Mouse (Mus musculus): ENCODE measurements around the gene Gpatch3. TPM values are rescaled to one million over a fixed set of nuclear protein-coding genes. Genes with fewer than 3 reads are reported as not detected.

Gene Gpatch3
- polyA plus RNA-seq (2015; fragmentation: Nextera tagmentation; extraction: Ambion mirVana): 6.7 and 7.7 TPM in 2 replicates

- peak; percentile 96 for ATAC-seq
- Histone ChIP-seq H3K9me3 (replicated peaks) (no peaks in the 10 kb centered on the region), H3K36me3 (ENCODE audit: poor library complexity, severe bottlenecking) (peaks cover 15% of the 10 kb centered on the region), H3K9ac (peak within 1 kb of the TSS; percentile 88), H3K4me2 (peak within 1 kb of the TSS; percentile 90), H3K27me3 (0 out of 2 replicates have a peak, but pooled peaks cover 4% of the 10 kb centered on the region), H3K27ac (peak within 1 kb of the TSS; percentile 91), H3K4me3 (peak within 1 kb of the TSS; percentile 98), H3K4me1 (peaks cover 16% of the 10 kb centered on the region)
- WGBS: 6% methylated on average over 44 of the region's 44 CpGs
Measured at GRCm38 (mm10) chr4:133574070-133574842, at the start of gene Gpatch3. TSS of gene Gpatch3 (plus strand) at chr4:133574745.

GRCm38 (mm10) chr4:133527788-133528187 lies 46.8 kb upstream of the Gpatch3 start:
- no peaks in the 10 kb centered on the region for H3K27me3 ChIP-seq
- H3K36me3 ChIP-seq (ENCODE audit: poor library complexity, severe bottlenecking): peaks cover 49% of the 10 kb centered on the region
- H3K27ac ChIP-seq: no peak overlapping the region
- no peak overlapping the region for H3K9ac ChIP-seq
- WGBS: 78% methylated on average over 16 of the region's 16 CpGs
- ATAC-seq: no peak
- H3K4me2 ChIP-seq: no peak overlapping the region
- no peak overlapping the region for H3K4me3 ChIP-seq
- H3K4me1 ChIP-seq: no peaks in the 10 kb centered on the region
- H3K9me3 ChIP-seq (replicated peaks): no peaks in the 10 kb centered on the region

GRCm38 (mm10) chr4:133532777-133533176 lies 41.8 kb upstream of the Gpatch3 start:
- H3K4me1 ChIP-seq: no peaks in the 10 kb centered on the region
- WGBS: 90% methylated on average over 3 of the region's 3 CpGs
- H3K4me2 ChIP-seq: no peak overlapping the region
- ATAC-seq: no peak
- H3K4me3 ChIP-seq: no peak overlapping the region
- no peaks in the 10 kb centered on the region for H3K9me3 ChIP-seq (replicated peaks)
- H3K27ac ChIP-seq: no peak overlapping the region
- H3K36me3 ChIP-seq (ENCODE audit: poor library complexity, severe bottlenecking): peaks cover 97% of the 10 kb centered on the region
- no peak overlapping the region for H3K9ac ChIP-seq
- H3K27me3 ChIP-seq: no peaks in the 10 kb centered on the region

GRCm38 (mm10) chr4:133536081-133536480 lies 38.5 kb upstream of the Gpatch3 start:
- no peaks in the 10 kb centered on the region for H3K9me3 ChIP-seq (replicated peaks)
- no peak overlapping the region for H3K9ac ChIP-seq
- no peaks in the 10 kb centered on the region for H3K27me3 ChIP-seq
- no peak for ATAC-seq
- WGBS: 87% methylated on average over 3 of the region's 3 CpGs
- no peak overlapping the region for H3K4me2 ChIP-seq
- no peak overlapping the region for H3K4me3 ChIP-seq
- no peak overlapping the region for H3K27ac ChIP-seq
- peaks cover 99% of the 10 kb centered on the region for H3K36me3 ChIP-seq (ENCODE audit: poor library complexity, severe bottlenecking)
- H3K4me1 ChIP-seq: no peaks in the 10 kb centered on the region

GRCm38 (mm10) chr4:133536652-133537051 lies 37.9 kb upstream of the Gpatch3 start:
- Histone ChIP-seq H3K4me1 (no peaks in the 10 kb centered on the region), H3K27me3 (no peaks in the 10 kb centered on the region), H3K4me2 (no peak overlapping the region), H3K27ac (no peak overlapping the region), H3K9me3 (replicated peaks) (no peaks in the 10 kb centered on the region), H3K9ac (no peak overlapping the region), H3K36me3 (ENCODE audit: poor library complexity, severe bottlenecking) (peaks cover 98% of the 10 kb centered on the region), H3K4me3 (no peak overlapping the region)
- WGBS: 95% methylated on average over 5 of the region's 5 CpGs
- ATAC-seq: no peak

GRCm38 (mm10) chr4:133545272-133546231 lies 29.0 kb upstream of the Gpatch3 start, which contains the start of gene Nudc:
TSS of gene Nudc (minus strand) at chr4:133545996.
- Histone ChIP-seq H3K27me3 (no peaks in the 10 kb centered on the region), H3K4me3 (peak within 1 kb of the TSS; percentile 82), H3K27ac (peak within 1 kb of the TSS; percentile 59), H3K9ac (peak within 1 kb of the TSS; percentile 89), H3K4me1 (peaks cover 18% of the 10 kb centered on the region), H3K4me2 (peak within 1 kb of the TSS; percentile 81), H3K36me3 (ENCODE audit: poor library complexity, severe bottlenecking) (peaks cover 32% of the 10 kb centered on the region), H3K9me3 (replicated peaks) (no peaks in the 10 kb centered on the region)
- peak; percentile 99 for ATAC-seq
- WGBS: under 1% methylated on average over 65 of the region's 77 CpGs

- Histone ChIP-seq H3K4me3 (no peak overlapping the region), H3K4me2 (no peak overlapping the region), H3K27ac (no peak overlapping the region), H3K9ac (no peak overlapping the region), H3K27me3 (peaks cover 12% of the 10 kb centered on the region; the same call in 1 of the 2 replicates), H3K36me3 (ENCODE audit: poor library complexity, severe bottlenecking) (no peaks in the 10 kb centered on the region), H3K4me1 (no peaks in the 10 kb centered on the region), H3K9me3 (replicated peaks) (no peaks in the 10 kb centered on the region)
- WGBS: 68% methylated on average over 1 of the region's 1 CpGs
- ATAC-seq: no peak
Measured at GRCm38 (mm10) chr4:133552029-133552428, 22.5 kb upstream of the Gpatch3 start.

GRCm38 (mm10) chr4:133552768-133553447 lies 21.6 kb upstream of the Gpatch3 start, which contains the start of gene Nr0b2:
TSS of gene Nr0b2 (plus strand) at chr4:133553376.
- Histone ChIP-seq H3K27me3 (peaks cover 12% of the 10 kb centered on the region; the same call in 1 of the 2 replicates), H3K4me2 (no peak within 1 kb of the TSS), H3K9me3 (replicated peaks) (no peaks in the 10 kb centered on the region), H3K4me1 (no peaks in the 10 kb centered on the region), H3K27ac (no peak within 1 kb of the TSS), H3K36me3 (ENCODE audit: poor library complexity, severe bottlenecking) (no peaks in the 10 kb centered on the region), H3K9ac (no peak within 1 kb of the TSS), H3K4me3 (no peak within 1 kb of the TSS)
- ATAC-seq: no peak
- WGBS: 77% methylated on average over 10 of the region's 10 CpGs

- H3K36me3 ChIP-seq (ENCODE audit: poor library complexity, severe bottlenecking): no peaks in the 10 kb centered on the region
- peaks cover 12% of the 10 kb centered on the region; the same call in 1 of the 2 replicates for H3K27me3 ChIP-seq
- no peak overlapping the region for H3K27ac ChIP-seq
- H3K9ac ChIP-seq: no peak overlapping the region
- H3K4me1 ChIP-seq: no peaks in the 10 kb centered on the region
- WGBS: 75% methylated on average over 19 of the region's 19 CpGs
- H3K4me2 ChIP-seq: no peak overlapping the region
- H3K4me3 ChIP-seq: no peak overlapping the region
- ATAC-seq: no peak
- no peaks in the 10 kb centered on the region for H3K9me3 ChIP-seq (replicated peaks)
Measured at GRCm38 (mm10) chr4:133553448-133554330, 20.9 kb upstream of the Gpatch3 start.

- H3K4me2 ChIP-seq: no peak overlapping the region
- no peak overlapping the region for H3K27ac ChIP-seq
- H3K36me3 ChIP-seq (ENCODE audit: poor library complexity, severe bottlenecking): no peaks in the 10 kb centered on the region
- no peaks in the 10 kb centered on the region for H3K4me1 ChIP-seq
- 0 out of 2 replicates have a peak, but pooled peaks cover 4% of the 10 kb centered on the region for H3K27me3 ChIP-seq
- H3K4me3 ChIP-seq: no peak overlapping the region
- no peak for ATAC-seq
- 43% methylated on average over 10 of the region's 10 CpGs for WGBS
- no peaks in the 10 kb centered on the region for H3K9me3 ChIP-seq (replicated peaks)
- H3K9ac ChIP-seq: no peak overlapping the region
Measured at GRCm38 (mm10) chr4:133557041-133557717, 17.4 kb upstream of the Gpatch3 start.

Data from forebrain, embryonic 13.5 days (tissue).